Mouse (Mus musculus): ENCODE results near the gene Wrnip1. TPM values are rescaled to one million over a fixed set of nuclear protein-coding genes. Genes with fewer than 3 reads are reported as not detected.

Gene Wrnip1
- total and polyA plus RNA-seq, 2 experiments from 2014 or later, result 38.0 to 85.1 TPM

- no peaks in the 10 kb centered on the region for H3K4me1 ChIP-seq (ENCODE audit: insufficient read depth)
- WGBS, result 36% methylated on average over 2 of the region's 2 CpGs
- H3K36me3 ChIP-seq (ENCODE audit: insufficient read depth), result no peaks in the 10 kb centered on the region
- H3K27ac ChIP-seq (ENCODE audit: low read depth, low read length), result no peak overlapping the region
- no peaks in the 10 kb centered on the region for H3K9me3 ChIP-seq (ENCODE audit: low read length)
- H3K27me3 ChIP-seq (ENCODE audit: insufficient read depth, low read length), result no peaks in the 10 kb centered on the region
- TF ChIP-seq CTCF (IDR thresholded peaks at IDR 0.05; ENCODE audit: low read depth), result no peak
- H3K4me3 ChIP-seq (ENCODE audit: low read depth, low read length), result no peak overlapping the region
- DNase-seq (no peak), ATAC-seq (no peak)
- no peak overlapping the region for H3K9ac ChIP-seq
- H3K4me2 ChIP-seq (ENCODE audit: low read depth), result no peak overlapping the region
These were observed 7.2 kb upstream of the Wrnip1 start for GRCm38 (mm10) chr13:32794619-32795018.

- no peak for ATAC-seq
- Histone ChIP-seq H3K27ac (ENCODE audit: low read depth, low read length) (no peak overlapping the region), H3K9ac (no peak overlapping the region), H3K4me3 (ENCODE audit: low read depth, low read length) (no peak overlapping the region), H3K36me3 (ENCODE audit: insufficient read depth) (no peaks in the 10 kb centered on the region), H3K4me2 (ENCODE audit: low read depth) (no peak overlapping the region), H3K9me3 (ENCODE audit: low read length) (no peaks in the 10 kb centered on the region), H3K27me3 (ENCODE audit: insufficient read depth, low read length) (no peaks in the 10 kb centered on the region), H3K4me1 (ENCODE audit: insufficient read depth) (no peaks in the 10 kb centered on the region)
- TF ChIP-seq CTCF (IDR thresholded peaks at IDR 0.05; ENCODE audit: low read depth), result no peak
- DNase-seq, result no peak
- 83% methylated on average over 5 of the region's 5 CpGs for WGBS
These were observed 6.7 kb upstream of the Wrnip1 start for GRCm38 (mm10) chr13:32795166-32795565.

- H3K9ac ChIP-seq, result no peak overlapping the region
These were observed 4.8 kb upstream of the Wrnip1 start for GRCm38 (mm10) chr13:32797085-32797484.

DNA sequence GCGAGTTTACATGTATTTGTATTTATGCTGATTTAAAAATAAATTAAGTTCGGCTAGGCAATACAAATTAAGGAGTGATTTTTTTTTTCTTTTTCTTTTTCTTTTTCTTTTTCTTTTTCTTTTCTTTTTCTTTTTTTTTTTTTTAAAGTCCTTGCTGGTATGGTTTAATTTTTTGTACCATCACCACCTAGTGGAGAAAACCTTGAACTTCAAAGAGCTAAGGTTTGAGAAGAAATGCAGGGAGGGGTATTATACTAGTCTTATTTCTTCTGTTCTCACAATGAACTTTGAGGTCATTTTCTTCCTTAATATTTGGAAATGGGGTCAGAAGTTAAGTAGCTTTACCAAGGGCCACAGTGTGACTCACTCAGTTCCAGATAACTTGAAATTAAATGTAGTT is 2.7 kb upstream of the Wrnip1 start:
- ATAC-seq, result no peak
- H3K4me1 ChIP-seq (ENCODE audit: insufficient read depth), result peaks cover 14% of the 10 kb centered on the region
- 75% methylated on average over 2 of the region's 2 CpGs for WGBS
- H3K27ac ChIP-seq (ENCODE audit: low read depth, low read length), result no peak overlapping the region
- no peak overlapping the region for H3K9ac ChIP-seq
- no peaks in the 10 kb centered on the region for H3K9me3 ChIP-seq (ENCODE audit: low read length)
- no peaks in the 10 kb centered on the region for H3K27me3 ChIP-seq (ENCODE audit: insufficient read depth, low read length)
- H3K4me2 ChIP-seq (ENCODE audit: low read depth), result no peak overlapping the region
- no peak for DNase-seq
- no peak overlapping the region for H3K4me3 ChIP-seq (ENCODE audit: low read depth, low read length)
- no peaks in the 10 kb centered on the region for H3K36me3 ChIP-seq (ENCODE audit: insufficient read depth)
- TF ChIP-seq CTCF (IDR thresholded peaks at IDR 0.05; ENCODE audit: low read depth), result peak; percentile 19; the same call in 1 of the 2 replicates

More at GRCm38 (mm10) chr13:32797085-32797484, 4.8 kb upstream of the Wrnip1 start:
- Histone ChIP-seq H3K27me3 (ENCODE audit: insufficient read depth, low read length) (no peaks in the 10 kb centered on the region), H3K27ac (ENCODE audit: low read depth, low read length) (no peak overlapping the region), H3K4me1 (ENCODE audit: insufficient read depth) (peaks cover 5% of the 10 kb centered on the region; the same call in 1 of the 2 replicates), H3K9me3 (ENCODE audit: low read length) (no peaks in the 10 kb centered on the region), H3K4me3 (ENCODE audit: low read depth, low read length) (no peak overlapping the region), H3K4me2 (ENCODE audit: low read depth) (no peak overlapping the region), H3K36me3 (ENCODE audit: insufficient read depth) (no peaks in the 10 kb centered on the region)
- DNase-seq (no peak), ATAC-seq (no peak)
- TF ChIP-seq CTCF (IDR thresholded peaks at IDR 0.05; ENCODE audit: low read depth), result peak; percentile 8; the same call in 1 of the 2 replicates
- 85% methylated on average over 1 of the region's 1 CpGs for WGBS

GRCm38 (mm10) chr13:32800859-32801258 is 979 bp upstream of the Wrnip1 start:
- peaks cover 21% of the 10 kb centered on the region for H3K4me1 ChIP-seq (ENCODE audit: insufficient read depth)
- no peak overlapping the region for H3K27ac ChIP-seq (ENCODE audit: low read depth, low read length)
- no peaks in the 10 kb centered on the region for H3K9me3 ChIP-seq (ENCODE audit: low read length)
- ATAC-seq, result no peak
- peak overlapping the region; percentile 89; the same call in 1 of the 2 replicates for H3K4me3 ChIP-seq (ENCODE audit: low read depth, low read length)
- DNase-seq, result no peak
- peak overlapping the region; percentile 92; the same call in 1 of the 2 replicates for H3K9ac ChIP-seq
- peak overlapping the region; percentile 49; the same call in 1 of the 2 replicates for H3K4me2 ChIP-seq (ENCODE audit: low read depth)
- H3K36me3 ChIP-seq (ENCODE audit: insufficient read depth), result no peaks in the 10 kb centered on the region
- H3K27me3 ChIP-seq (ENCODE audit: insufficient read depth, low read length), result no peaks in the 10 kb centered on the region
- no peak for TF ChIP-seq CTCF (IDR thresholded peaks at IDR 0.05; ENCODE audit: low read depth)

GRCm38 (mm10) chr13:32802259-32803081 is 632 bp downstream of the Wrnip1 start, which contains the start of gene D930007J09Rik:
Gene D930007J09Rik (minus strand): TSS chr13:32802849.
- peaks cover 10% of the 10 kb centered on the region for H3K36me3 ChIP-seq (ENCODE audit: insufficient read depth)
- H3K9me3 ChIP-seq (ENCODE audit: low read length), result no peaks in the 10 kb centered on the region
- H3K4me1 ChIP-seq (ENCODE audit: insufficient read depth), result peaks cover 21% of the 10 kb centered on the region
- H3K27me3 ChIP-seq (ENCODE audit: insufficient read depth, low read length), result no peaks in the 10 kb centered on the region
- H3K9ac ChIP-seq, result peak within 1 kb of the TSS; percentile 92
- peak within 1 kb of the TSS; percentile 81 for H3K4me2 ChIP-seq (ENCODE audit: low read depth)
- H3K4me3 ChIP-seq (ENCODE audit: low read depth, low read length), result peak within 1 kb of the TSS; percentile 89
- TF ChIP-seq CTCF (IDR thresholded peaks at IDR 0.05; ENCODE audit: low read depth), result no peak
- WGBS, result under 1% methylated on average over 95 of the region's 95 CpGs
- DNase-seq, result peak; percentile 47
- peak within 1 kb of the TSS; percentile 89 for H3K27ac ChIP-seq (ENCODE audit: low read depth, low read length)
- ATAC-seq, result peak; percentile 42

GRCm38 (mm10) chr13:32803701-32804345 is 2.0 kb downstream of the Wrnip1 start:
- Histone ChIP-seq H3K36me3 (ENCODE audit: insufficient read depth) (peaks cover 23% of the 10 kb centered on the region), H3K9me3 (ENCODE audit: low read length) (no peaks in the 10 kb centered on the region), H3K4me2 (ENCODE audit: low read depth) (peak overlapping the region; percentile 81), H3K27ac (ENCODE audit: low read depth, low read length) (no peak overlapping the region), H3K4me3 (ENCODE audit: low read depth, low read length) (peak overlapping the region; percentile 89), H3K27me3 (ENCODE audit: insufficient read depth, low read length) (no peaks in the 10 kb centered on the region), H3K4me1 (ENCODE audit: insufficient read depth) (peaks cover 21% of the 10 kb centered on the region), H3K9ac (peak overlapping the region; percentile 92)
- TF ChIP-seq CTCF (IDR thresholded peaks at IDR 0.05; ENCODE audit: low read depth), result no peak
- ATAC-seq (no peak), DNase-seq (no peak)
- WGBS, result 65% methylated on average over 4 of the region's 4 CpGs

Measured in forebrain, postnatal 0 days (tissue).